Mouse (Mus musculus): Measurements from ENCODE around the gene Hunk.

GRCm38 (mm10) chr16:90349700-90350548, 35.9 kb upstream of the Hunk start:
- TF ChIP-seq CTCF (IDR thresholded peaks at IDR 0.05; ENCODE audit: borderline replicate concordance, control insufficient read depth, extremely low read depth, insufficient read depth, low read length, poor library complexity) (peak; percentile 21; the same call in 1 of the 2 replicates), POLR2A (IDR thresholded peaks at IDR 0.05; ENCODE audit: control insufficient read depth, extremely low read depth, insufficient read depth, low read length, poor library complexity) (no peak)

All from thymus, adult 2 months (tissue).